In genomic region chr3:53478419-53479046, GRCm38 (mm10) we compare ENCODE assay signal across 15 mouse cellular contexts. TPM values are rescaled to one million over a fixed set of nuclear protein-coding genes. Genes with fewer than 3 reads are reported as not detected.
DNase-seq lines count a peak whose midpoint lies in the region; ATAC-seq and TF ChIP-seq lines count a peak whose summit lies in the region.
"Had no signal": no experiment of that assay in that cellular context is flagged by ENCODE, and none has a peak within 500 bp of the region (broad histone marks: within the 10 kb centered on the region; RNA-seq: fewer than 3 reads in every experiment).

No protein-coding gene starts in this region.

- WGBS in hindbrain, embryonic 15.5 days = 95% methylated on average over 30 of the region's 30 CpGs
- WGBS in hindbrain, postnatal 0 days = 96% methylated on average over 30 of the region's 30 CpGs
- WGBS in midbrain, embryonic 12.5 days = 97% methylated on average over 30 of the region's 30 CpGs
- 98% methylated on average over 30 of the region's 30 CpGs for WGBS in midbrain, postnatal 0 days

- no peak overlapping the region for H3K4me3 ChIP-seq in hindbrain, embryonic 15.5 days
- H3K4me3 ChIP-seq in hindbrain, postnatal 0 days (ENCODE audit: low read length) = no peak overlapping the region
- H3K4me3 ChIP-seq in midbrain, embryonic 12.5 days = no peak overlapping the region
- no peak overlapping the region for H3K4me3 ChIP-seq in midbrain, postnatal 0 days (ENCODE audit: low read depth, low read length)

- H3K4me1 ChIP-seq in hindbrain, embryonic 15.5 days (replicated peaks) = no peaks in the 10 kb centered on the region
- no peaks in the 10 kb centered on the region for H3K4me1 ChIP-seq in hindbrain, postnatal 0 days (ENCODE audit: insufficient read depth, low read length)
- no peaks in the 10 kb centered on the region for H3K4me1 ChIP-seq in midbrain, embryonic 12.5 days
- H3K4me1 ChIP-seq in midbrain, postnatal 0 days (ENCODE audit: insufficient read depth, low read length) = no peaks in the 10 kb centered on the region

- peaks cover 65% of the 10 kb centered on the region for H3K36me3 ChIP-seq in hindbrain, embryonic 15.5 days
- H3K36me3 ChIP-seq in hindbrain, postnatal 0 days (ENCODE audit: insufficient read depth, low read length) = peaks cover 49% of the 10 kb centered on the region
- peaks cover 85% of the 10 kb centered on the region for H3K36me3 ChIP-seq in midbrain, embryonic 12.5 days
- H3K36me3 ChIP-seq in midbrain, postnatal 0 days (ENCODE audit: insufficient read depth, low read length) = peaks cover 35% of the 10 kb centered on the region

- peak; percentile 12 for ATAC-seq in hindbrain, embryonic 15.5 days (ENCODE audit: low FRiP score, low read depth)
- no peak for ATAC-seq in hindbrain, postnatal 0 days
- peak; percentile 38; the same call in 1 of the 2 replicates for ATAC-seq in midbrain, embryonic 12.5 days (ENCODE audit: low FRiP score, low read depth)
- no peak for ATAC-seq in midbrain, postnatal 0 days (ENCODE audit: low FRiP score)

- no peaks in the 10 kb centered on the region for H3K27me3 ChIP-seq in hindbrain, embryonic 15.5 days
- H3K27me3 ChIP-seq in hindbrain, postnatal 0 days (ENCODE audit: insufficient read depth, low read length) = no peaks in the 10 kb centered on the region
- no peaks in the 10 kb centered on the region for H3K27me3 ChIP-seq in midbrain, embryonic 12.5 days
- H3K27me3 ChIP-seq in midbrain, postnatal 0 days (ENCODE audit: insufficient read depth, low read length) = no peaks in the 10 kb centered on the region

- DNase-seq in cerebellum, adult 9-11 months = peak; percentile 34
- DNase-seq in cerebellum, postnatal 4 days (ENCODE audit: low spot score in 2 of 2) = no peak
- DNase-seq in hindbrain, postnatal 0 days (ENCODE audit: low spot score) = no peak
- no peak for DNase-seq in midbrain, postnatal 0 days (ENCODE audit: low spot score)
- peak; percentile 32 for DNase-seq in testis, postnatal 14 days (ENCODE audit: low spot score)
- DNase-seq in frontal cortex, adult 2 months (ENCODE audit: extremely low spot score in 1 of 2, low spot score in 1 of 2) = no peak
- DNase-seq: gastrocnemius, postnatal 36 days; kidney, postnatal 25 days; lung, adult 18-20 months; right cerebral cortex, postnatal 4 days; thymus, postnatal 36 days had no signal

- no peak overlapping the region for H3K27ac ChIP-seq in hindbrain, embryonic 15.5 days (replicated peaks)
- H3K27ac ChIP-seq in hindbrain, postnatal 0 days = no peak overlapping the region
- H3K27ac ChIP-seq in midbrain, embryonic 12.5 days (replicated peaks) = no peak overlapping the region
- H3K27ac ChIP-seq in midbrain, postnatal 0 days (ENCODE audit: low read depth, low read length) = no peak overlapping the region

- no peaks in the 10 kb centered on the region for H3K9me3 ChIP-seq in hindbrain, embryonic 15.5 days
- H3K9me3 ChIP-seq in hindbrain, postnatal 0 days (ENCODE audit: low read length) = no peaks in the 10 kb centered on the region
- no peaks in the 10 kb centered on the region for H3K9me3 ChIP-seq in midbrain, embryonic 12.5 days
- no peaks in the 10 kb centered on the region for H3K9me3 ChIP-seq in midbrain, postnatal 0 days (ENCODE audit: low read length)

- no peak for TF ChIP-seq CTCF in hindbrain, postnatal 0 days (IDR thresholded peaks at IDR 0.05; ENCODE audit: low read depth)
- no peak for TF ChIP-seq CTCF in midbrain, postnatal 0 days (IDR thresholded peaks at IDR 0.05)

- no peak overlapping the region for H3K9ac ChIP-seq in hindbrain, embryonic 15.5 days
- no peak overlapping the region for H3K9ac ChIP-seq in hindbrain, postnatal 0 days (replicated peaks; ENCODE audit: low read length)
- no peak overlapping the region for H3K9ac ChIP-seq in midbrain, embryonic 12.5 days (replicated peaks)
- H3K9ac ChIP-seq in midbrain, postnatal 0 days (replicated peaks; ENCODE audit: low read length, poor library complexity, severe bottlenecking) = no peak overlapping the region

- H3K4me2 ChIP-seq in hindbrain, embryonic 15.5 days = no peak overlapping the region
- H3K4me2 ChIP-seq in hindbrain, postnatal 0 days (ENCODE audit: low read depth, low read length) = no peak overlapping the region
- H3K4me2 ChIP-seq in midbrain, embryonic 12.5 days (replicated peaks) = no peak overlapping the region
- H3K4me2 ChIP-seq in midbrain, postnatal 0 days (ENCODE audit: low read depth, low read length, poor library complexity, severe bottlenecking) = no peak overlapping the region

RNA-seq across cellular contexts. Expression of gene Stoml3, which starts 9.9 kb away (rescaled TPM):
- 0.09 TPM in 1 of 2 replicates, not detected in the other for polyA plus RNA-seq in hindbrain, embryonic 15.5 days (2015; fragmentation: Nextera tagmentation; extraction: Ambion mirVana)
- 0.07 TPM in 1 of 2 replicates, not detected in the other for total RNA-seq in hindbrain, postnatal 0 days (2014; rRNA removed)
- polyA plus RNA-seq in hindbrain, postnatal 0 days (2015; fragmentation: Nextera tagmentation; extraction: Ambion mirVana) = not detected in 2 replicates
- polyA plus RNA-seq in midbrain, embryonic 12.5 days (2016; fragmentation: Nextera tagmentation; extraction: Ambion mirVana) = not detected in 2 replicates
- 0.14 and 0.93 TPM in 2 replicates for total RNA-seq in midbrain, postnatal 0 days (2014; rRNA removed)
- 0.38 TPM in 1 of 2 replicates, not detected in the other for polyA plus RNA-seq in midbrain, postnatal 0 days (2015; fragmentation: Nextera tagmentation; extraction: Ambion mirVana)
- 12.9 and 24.9 TPM in 2 replicates for polyA plus RNA-seq in frontal cortex, adult 2 months (2012; rRNA removed)
- total RNA-seq: adrenal gland, adult 18-20 months; gastrocnemius, postnatal 36 days; left cerebral cortex, postnatal 36 days had no signal

RNA-seq across cellular contexts. Expression of gene Proser1, which starts 15.1 kb away (rescaled TPM):
- polyA plus RNA-seq in hindbrain, embryonic 15.5 days (2015; fragmentation: Nextera tagmentation; extraction: Ambion mirVana) = 18.0 and 19.8 TPM in 2 replicates
- total RNA-seq in hindbrain, postnatal 0 days (2014; rRNA removed) = 8.4 and 10.4 TPM in 2 replicates
- polyA plus RNA-seq in hindbrain, postnatal 0 days (2015; fragmentation: Nextera tagmentation; extraction: Ambion mirVana) = 14.7 and 14.8 TPM in 2 replicates
- polyA plus RNA-seq in midbrain, embryonic 12.5 days (2016; fragmentation: Nextera tagmentation; extraction: Ambion mirVana) = 31.6 and 35.7 TPM in 2 replicates
- 4.6 and 4.9 TPM in 2 replicates for total RNA-seq in midbrain, postnatal 0 days (2014; rRNA removed)
- 10.7 and 15.1 TPM in 2 replicates for polyA plus RNA-seq in midbrain, postnatal 0 days (2015; fragmentation: Nextera tagmentation; extraction: Ambion mirVana)
- 17.9 and 18.1 TPM in 2 replicates for polyA plus RNA-seq in frontal cortex, adult 2 months (2012; rRNA removed)

RNA-seq across cellular contexts. Expression of gene Nhlrc3, which starts 15.4 kb away (rescaled TPM):
- 8.6 and 8.8 TPM in 2 replicates for polyA plus RNA-seq in hindbrain, embryonic 15.5 days (2015; fragmentation: Nextera tagmentation; extraction: Ambion mirVana)
- total RNA-seq in hindbrain, postnatal 0 days (2014; rRNA removed) = 13.5 and 14.4 TPM in 2 replicates
- polyA plus RNA-seq in hindbrain, postnatal 0 days (2015; fragmentation: Nextera tagmentation; extraction: Ambion mirVana) = 6.6 and 7.5 TPM in 2 replicates
- polyA plus RNA-seq in midbrain, embryonic 12.5 days (2016; fragmentation: Nextera tagmentation; extraction: Ambion mirVana) = 12.1 and 13.4 TPM in 2 replicates
- 13.1 and 16.9 TPM in 2 replicates for total RNA-seq in midbrain, postnatal 0 days (2014; rRNA removed)
- polyA plus RNA-seq in midbrain, postnatal 0 days (2015; fragmentation: Nextera tagmentation; extraction: Ambion mirVana) = 8.0 and 9.0 TPM in 2 replicates
- 8.2 and 9.7 TPM in 2 replicates for polyA plus RNA-seq in frontal cortex, adult 2 months (2012; rRNA removed)

Comparison
In these comparisons a context has a peak if more than half of its experiments do, and no peak if none do; other contexts are left out.
1. DNase-seq: peak in cerebellum, adult 9-11 months (single experiment) and testis, postnatal 14 days (single experiment); none in cerebellum, postnatal 4 days (0 of 2), hindbrain, postnatal 0 days (single experiment), midbrain, postnatal 0 days (single experiment) and frontal cortex, adult 2 months (0 of 2).
2. ATAC-seq: peak in hindbrain, embryonic 15.5 days (single experiment) and midbrain, embryonic 12.5 days (single experiment); none in hindbrain, postnatal 0 days (single experiment) and midbrain, postnatal 0 days (single experiment).
3. RNA of gene Stoml3, which starts 9.9 kb away (polyA plus RNA-seq): 12.9 to 24.9 TPM in frontal cortex, adult 2 months; 0.38 TPM in midbrain, postnatal 0 days, 0.09 TPM in hindbrain, embryonic 15.5 days, not detected in hindbrain, postnatal 0 days and not detected in midbrain, embryonic 12.5 days; every median in the first group is over 10 times any median in the second.